Mouse (Mus musculus): ENCODE measurements around the gene Tcte3.
"Not testable (repeated sequence)": the region's sequence is repeated elsewhere in the genome, so short reads cannot be mapped to it uniquely, and the experiment has no call there.

Gene Tcte3

GRCm38 (mm10) chr17:15059646-15060045, 18.4 kb upstream of the Tcte3 start:
- DNase-seq (ENCODE audit: low read depth, low spot score) = no peak
- Histone ChIP-seq H3K36me3 (ENCODE audit: control insufficient read depth, insufficient read depth, low read length, poor library complexity, severe bottlenecking) (peaks cover 19% of the 10 kb centered on the region), H3K27me3 (ENCODE audit: control insufficient read depth, insufficient read depth, low read length, poor library complexity, severe bottlenecking) (no peaks in the 10 kb centered on the region; the same call in 1 of the 2 replicates)

GRCm38 (mm10) chr17:15058161-15058591, 16.9 kb upstream of the Tcte3 start:
- no peak for DNase-seq (ENCODE audit: low read depth, low spot score)
- Histone ChIP-seq H3K36me3 (ENCODE audit: control insufficient read depth, insufficient read depth, low read length, poor library complexity, severe bottlenecking) (peaks cover 19% of the 10 kb centered on the region), H3K27me3 (ENCODE audit: control insufficient read depth, insufficient read depth, low read length, poor library complexity, severe bottlenecking) (no peaks in the 10 kb centered on the region; the same call in 1 of the 2 replicates)

- no peak for DNase-seq (ENCODE audit: low read depth, low spot score)
- no peaks in the 10 kb centered on the region; the same call in 1 of the 2 replicates for H3K27me3 ChIP-seq (ENCODE audit: control insufficient read depth, insufficient read depth, low read length, poor library complexity, severe bottlenecking)
- H3K36me3 ChIP-seq (ENCODE audit: control insufficient read depth, insufficient read depth, low read length, poor library complexity, severe bottlenecking) = peaks cover 15% of the 10 kb centered on the region
These were observed 14.6 kb upstream of the Tcte3 start for GRCm38 (mm10) chr17:15055925-15056324.

GRCm38 (mm10) chr17:15053829-15054200, 12.5 kb upstream of the Tcte3 start:
- peaks cover 11% of the 10 kb centered on the region; the same call in 1 of the 2 replicates for H3K36me3 ChIP-seq (ENCODE audit: control insufficient read depth, insufficient read depth, low read length, poor library complexity, severe bottlenecking)
- DNase-seq (ENCODE audit: low read depth, low spot score); H3K27me3 ChIP-seq (ENCODE audit: control insufficient read depth, insufficient read depth, low read length, poor library complexity, severe bottlenecking): not testable (repeated sequence)

- DNase-seq (ENCODE audit: low read depth, low spot score); H3K36me3 ChIP-seq (ENCODE audit: control insufficient read depth, insufficient read depth, low read length, poor library complexity, severe bottlenecking): not testable (repeated sequence)
These were observed 12.0 kb upstream of the Tcte3 start for GRCm38 (mm10) chr17:15053183-15053828.

GRCm38 (mm10) chr17:15052766-15053165, 11.5 kb upstream of the Tcte3 start:
- H3K36me3 ChIP-seq (ENCODE audit: control insufficient read depth, insufficient read depth, low read length, poor library complexity, severe bottlenecking); H3K27me3 ChIP-seq (ENCODE audit: control insufficient read depth, insufficient read depth, low read length, poor library complexity, severe bottlenecking); DNase-seq (ENCODE audit: low read depth, low spot score): not testable (repeated sequence)

More at GRCm38 (mm10) chr17:15053183-15053828, 12.0 kb upstream of the Tcte3 start:
- H3K27me3 ChIP-seq (ENCODE audit: control insufficient read depth, insufficient read depth, low read length, poor library complexity, severe bottlenecking) = not testable (repeated sequence)

GRCm38 (mm10) chr17:15050338-15050737, 9.1 kb upstream of the Tcte3 start:
- not testable (repeated sequence) for H3K36me3 ChIP-seq (ENCODE audit: control insufficient read depth, insufficient read depth, low read length, poor library complexity, severe bottlenecking); H3K27me3 ChIP-seq (ENCODE audit: control insufficient read depth, insufficient read depth, low read length, poor library complexity, severe bottlenecking)

GRCm38 (mm10) chr17:15040455-15040854, 833 bp downstream of the Tcte3 start:
- H3K36me3 ChIP-seq (ENCODE audit: control insufficient read depth, insufficient read depth, low read length, poor library complexity, severe bottlenecking) = not testable (repeated sequence)

More at GRCm38 (mm10) chr17:15050338-15050737, 9.1 kb upstream of the Tcte3 start:
- not testable (repeated sequence) for DNase-seq (ENCODE audit: low read depth, low spot score)

GRCm38 (mm10) chr17:15031414-15031813, 9.9 kb downstream of the Tcte3 start:
- H3K36me3 ChIP-seq (ENCODE audit: control insufficient read depth, insufficient read depth, low read length, poor library complexity, severe bottlenecking); DNase-seq (ENCODE audit: low read depth, low spot score); H3K27me3 ChIP-seq (ENCODE audit: control insufficient read depth, insufficient read depth, low read length, poor library complexity, severe bottlenecking): not testable (repeated sequence)

More at GRCm38 (mm10) chr17:15040455-15040854, 833 bp downstream of the Tcte3 start:
- DNase-seq (ENCODE audit: low read depth, low spot score); H3K27me3 ChIP-seq (ENCODE audit: control insufficient read depth, insufficient read depth, low read length, poor library complexity, severe bottlenecking): not testable (repeated sequence)

- H3K36me3 ChIP-seq (ENCODE audit: control insufficient read depth, insufficient read depth, low read length, poor library complexity, severe bottlenecking); H3K27me3 ChIP-seq (ENCODE audit: control insufficient read depth, insufficient read depth, low read length, poor library complexity, severe bottlenecking); DNase-seq (ENCODE audit: low read depth, low spot score): not testable (repeated sequence)
These were observed 15.8 kb downstream of the Tcte3 start for GRCm38 (mm10) chr17:15025513-15025912.

GRCm38 (mm10) chr17:15024502-15025193, 16.6 kb downstream of the Tcte3 start:
- not testable (repeated sequence) for DNase-seq (ENCODE audit: low read depth, low spot score); H3K27me3 ChIP-seq (ENCODE audit: control insufficient read depth, insufficient read depth, low read length, poor library complexity, severe bottlenecking); H3K36me3 ChIP-seq (ENCODE audit: control insufficient read depth, insufficient read depth, low read length, poor library complexity, severe bottlenecking)

GRCm38 (mm10) chr17:15023878-15024492, 17.3 kb downstream of the Tcte3 start:
- DNase-seq (ENCODE audit: low read depth, low spot score); H3K36me3 ChIP-seq (ENCODE audit: control insufficient read depth, insufficient read depth, low read length, poor library complexity, severe bottlenecking); H3K27me3 ChIP-seq (ENCODE audit: control insufficient read depth, insufficient read depth, low read length, poor library complexity, severe bottlenecking): not testable (repeated sequence)

GRCm38 (mm10) chr17:15021503-15022220, 19.6 kb downstream of the Tcte3 start:
- DNase-seq (ENCODE audit: low read depth, low spot score); H3K27me3 ChIP-seq (ENCODE audit: control insufficient read depth, insufficient read depth, low read length, poor library complexity, severe bottlenecking); H3K36me3 ChIP-seq (ENCODE audit: control insufficient read depth, insufficient read depth, low read length, poor library complexity, severe bottlenecking): not testable (repeated sequence)

- H3K27me3 ChIP-seq (ENCODE audit: control insufficient read depth, insufficient read depth, low read length, poor library complexity, severe bottlenecking); DNase-seq (ENCODE audit: low read depth, low spot score); H3K36me3 ChIP-seq (ENCODE audit: control insufficient read depth, insufficient read depth, low read length, poor library complexity, severe bottlenecking): not testable (repeated sequence)
These were observed 31.4 kb downstream of the Tcte3 start, which contains the start of gene Gm3435 for GRCm38 (mm10) chr17:15009706-15010413. Gene Gm3435 (plus strand): TSS chr17:15010176.

Data from splenic B cell, adult 2 months (primary cell).